Mouse (Mus musculus) bone marrow, adult 2 months (tissue): ENCODE measurements around the gene Sec61a1. TPM values are rescaled to one million over a fixed set of nuclear protein-coding genes. Genes with fewer than 3 reads are reported as not detected.
A peak's percentile ranks its signal among the peaks of the same experiment; 100 is the strongest.

Source experiments
- H3K27ac ChIP-seq: fragments of 200-500 bp; 2 replicates; pipeline ENCODE4 v1.5.1; 2012; ENCODE audit warnings: low read depth, mild to moderate bottlenecking, control low read depth, inconsistent platforms, low read length; ENCODE audit not compliant: control insufficient read depth, poor library complexity, insufficient read depth
- H3K4me1 ChIP-seq: fragments of 200-500 bp; 2 replicates; pipeline ENCODE4 v1.6.1; 2011; ENCODE audit warnings: low read length; ENCODE audit not compliant: control insufficient read depth, insufficient read depth
- H3K4me3 ChIP-seq: fragments of 200-500 bp; replicated peaks from 2 replicates; pipeline ENCODE3; 2011; ENCODE audit warnings: mild to moderate bottlenecking, low read depth, low read length, control low read depth; ENCODE audit not compliant: control insufficient read depth
- CTCF ChIP-seq: fragments of 200-500 bp; IDR thresholded peaks from 2 replicates; pipeline ENCODE4 v1.5.1; 2011; ENCODE audit warnings: low read length, control low read depth; ENCODE audit not compliant: control insufficient read depth, insufficient read depth
- POLR2A ChIP-seq: fragments of 200-500 bp; IDR thresholded peaks from 2 replicates; pipeline ENCODE4 v1.6.1; 2011; ENCODE audit warnings: low read depth, mild to moderate bottlenecking, control low read depth, low read length, borderline replicate concordance; ENCODE audit not compliant: control insufficient read depth
- WGBS: fragments of 180-500 bp; shearing (Covaris S2); methylation state at CpG from one replicate; pipeline ENCODE4 v1.1.7; 2018; 5-methylcytosine and 5-hydroxymethylcytosine counted together
- polyA plus RNA-seq: library from polyadenylated mRNA; stranded (reverse); fragments of >200 nt; gene quantifications from 2 replicates; pipeline ENCODE4 v1.2.4, GENCODE M21; 2011; ENCODE audit warnings: low replicate concordance; ENCODE audit not compliant: missing spikeins, insufficient read depth, insufficient read length

The Sec61a1 gene
- polyA plus RNA-seq, 1 experiment = 40.5 TPM

GRCm38 (mm10) chr6:88523451-88523850, 4.7 kb upstream of the Sec61a1 start:
- TF ChIP-seq POLR2A (no peak), CTCF (no peak)
- no peak overlapping the region for H3K4me3 ChIP-seq
- no peak overlapping the region for H3K27ac ChIP-seq
- 84% methylated on average over 3 of the region's 3 CpGs for WGBS
- H3K4me1 ChIP-seq = peaks cover 3% of the 10 kb centered on the region; the same call in 1 of the 2 replicates

- Histone ChIP-seq H3K4me1 (peaks cover 3% of the 10 kb centered on the region; the same call in 1 of the 2 replicates), H3K4me3 (no peak overlapping the region), H3K27ac (no peak overlapping the region)
- WGBS = 26% methylated on average over 3 of the region's 3 CpGs
- TF ChIP-seq POLR2A (no peak), CTCF (no peak)
These were observed 4.3 kb upstream of the Sec61a1 start for GRCm38 (mm10) chr6:88523043-88523442.

GRCm38 (mm10) chr6:88522606-88523005, 3.9 kb upstream of the Sec61a1 start:
- peaks cover 3% of the 10 kb centered on the region; the same call in 1 of the 2 replicates for H3K4me1 ChIP-seq
- no peak overlapping the region for H3K4me3 ChIP-seq
- H3K27ac ChIP-seq = no peak overlapping the region
- 17% methylated on average over 3 of the region's 3 CpGs for WGBS
- TF ChIP-seq CTCF (no peak), POLR2A (no peak)

GRCm38 (mm10) chr6:88521821-88522220, 3.1 kb upstream of the Sec61a1 start:
- Histone ChIP-seq H3K4me3 (no peak overlapping the region), H3K4me1 (peaks cover 4% of the 10 kb centered on the region), H3K27ac (no peak overlapping the region)
- WGBS = 87% methylated on average over 7 of the region's 7 CpGs
- TF ChIP-seq CTCF (no peak), POLR2A (no peak)

GRCm38 (mm10) chr6:88517701-88518403, 853 bp downstream of the Sec61a1 start:
- 8% methylated on average over 18 of the region's 18 CpGs for WGBS
- H3K4me1 ChIP-seq = peaks cover 4% of the 10 kb centered on the region
- TF ChIP-seq CTCF (no peak), POLR2A (no peak)

GRCm38 (mm10) chr6:88516667-88517066, 2.0 kb downstream of the Sec61a1 start:
- peaks cover 3% of the 10 kb centered on the region for H3K4me1 ChIP-seq
- peak overlapping the region; percentile 11 for H3K4me3 ChIP-seq
- TF ChIP-seq CTCF (no peak), POLR2A (no peak)
- no peak overlapping the region for H3K27ac ChIP-seq
- WGBS = 66% methylated on average over 5 of the region's 5 CpGs

More at GRCm38 (mm10) chr6:88517701-88518403, 853 bp downstream of the Sec61a1 start:
- Histone ChIP-seq H3K4me3 (peak overlapping the region; percentile 79), H3K27ac (peak overlapping the region; percentile 74; the same call in 1 of the 2 replicates)

- H3K4me1 ChIP-seq = peaks cover 3% of the 10 kb centered on the region
- TF ChIP-seq CTCF (no peak), POLR2A (no peak)
- 81% methylated on average over 8 of the region's 8 CpGs for WGBS
- H3K4me3 ChIP-seq = no peak overlapping the region
- H3K27ac ChIP-seq = no peak overlapping the region
These were observed 2.7 kb downstream of the Sec61a1 start for GRCm38 (mm10) chr6:88515971-88516370.

GRCm38 (mm10) chr6:88514546-88514945, 4.2 kb downstream of the Sec61a1 start:
- TF ChIP-seq POLR2A (no peak), CTCF (no peak)
- no peak overlapping the region for H3K4me3 ChIP-seq
- no peak overlapping the region for H3K27ac ChIP-seq
- peaks cover 3% of the 10 kb centered on the region for H3K4me1 ChIP-seq
- 85% methylated on average over 4 of the region's 4 CpGs for WGBS
